Mouse (Mus musculus): ENCODE results near the gene Gm20696.

Gene Gm20696

GRCm38 (mm10) chr6:99336191-99336590 lies 330.4 kb downstream of the Gm20696 start:
- no peak for DNase-seq (ENCODE audit: low read depth in 1 of 2, low spot score in 2 of 2)

- DNase-seq (ENCODE audit: low read depth in 1 of 2, low spot score in 2 of 2): peak; percentile 26 to 36
These were observed 331.3 kb downstream of the Gm20696 start for GRCm38 (mm10) chr6:99335174-99335830.

DNA sequence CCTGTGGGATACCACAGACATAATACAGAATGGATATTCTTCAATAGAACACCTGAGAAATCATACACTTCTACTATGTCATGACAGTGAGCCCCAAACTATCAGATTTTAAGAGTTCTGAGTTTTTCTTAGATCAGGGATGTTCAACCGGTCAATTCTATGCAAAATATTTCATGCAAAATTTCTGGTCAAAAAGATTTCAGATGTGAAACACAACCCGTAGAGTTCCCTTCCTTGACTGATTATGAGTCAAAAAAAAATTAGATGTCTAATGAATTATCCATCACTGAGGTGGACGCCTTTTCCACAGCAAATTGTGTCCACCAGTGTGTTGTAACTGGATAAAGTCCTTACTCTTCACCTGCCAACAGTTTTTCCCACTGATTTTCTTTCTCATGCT lies 332.3 kb downstream of the Gm20696 start:
- no peak for DNase-seq (ENCODE audit: low read depth in 1 of 2, low spot score in 2 of 2)

GRCm38 (mm10) chr6:99333127-99333526 lies 333.5 kb downstream of the Gm20696 start:
- no peak for DNase-seq (ENCODE audit: low read depth in 1 of 2, low spot score in 2 of 2)

DNA sequence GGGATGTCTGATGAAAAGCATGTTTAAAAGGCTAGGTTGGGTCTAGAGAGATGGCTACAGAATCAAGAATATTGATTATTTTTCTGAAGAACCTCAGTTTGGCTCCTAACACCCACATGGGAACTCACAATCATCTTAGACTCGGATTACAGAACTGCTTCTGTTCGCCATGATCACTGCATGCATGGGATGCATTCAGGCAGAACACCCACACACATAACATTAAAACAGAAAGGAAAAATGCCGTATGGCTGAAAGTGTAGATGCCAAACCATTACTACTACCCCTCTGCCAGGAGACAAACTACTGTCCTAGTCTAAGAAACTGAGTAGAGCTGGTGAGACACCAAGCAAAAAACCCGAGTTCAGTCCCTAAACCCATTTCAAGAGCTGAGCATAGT lies 336.4 kb downstream of the Gm20696 start:
- no peak for DNase-seq (ENCODE audit: low read depth in 1 of 2, low spot score in 2 of 2)

GRCm38 (mm10) chr6:99328634-99329033 lies 338.0 kb downstream of the Gm20696 start:
- no peak for DNase-seq (ENCODE audit: low read depth in 1 of 2, low spot score in 2 of 2)

- DNase-seq (ENCODE audit: low read depth in 1 of 2, low spot score in 2 of 2): no peak
These were observed 338.5 kb downstream of the Gm20696 start for GRCm38 (mm10) chr6:99328146-99328545.

DNA sequence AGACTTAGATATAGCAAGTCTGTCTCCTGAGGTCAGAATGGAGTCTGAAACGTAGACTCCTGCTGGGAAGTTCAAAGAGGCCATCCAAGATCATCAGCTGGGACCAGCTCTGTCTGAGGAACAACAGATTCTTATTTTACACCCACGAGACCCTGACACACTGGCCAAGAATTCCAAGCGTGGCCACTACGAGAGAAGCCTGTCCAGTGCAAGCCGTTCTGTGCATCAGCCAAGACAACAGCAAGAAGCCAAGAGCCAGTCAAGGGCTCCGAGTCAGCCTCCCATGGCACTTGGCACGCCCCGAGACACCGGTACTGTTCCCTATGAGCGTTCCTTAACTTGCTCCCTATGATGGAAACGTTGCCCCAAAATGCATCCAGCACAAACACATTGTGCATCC lies 338.9 kb downstream of the Gm20696 start:
- no peak for DNase-seq (ENCODE audit: low read depth in 1 of 2, low spot score in 2 of 2)

GRCm38 (mm10) chr6:99325881-99326280 lies 340.7 kb downstream of the Gm20696 start:
- no peak for DNase-seq (ENCODE audit: low read depth in 1 of 2, low spot score in 2 of 2)

DNA sequence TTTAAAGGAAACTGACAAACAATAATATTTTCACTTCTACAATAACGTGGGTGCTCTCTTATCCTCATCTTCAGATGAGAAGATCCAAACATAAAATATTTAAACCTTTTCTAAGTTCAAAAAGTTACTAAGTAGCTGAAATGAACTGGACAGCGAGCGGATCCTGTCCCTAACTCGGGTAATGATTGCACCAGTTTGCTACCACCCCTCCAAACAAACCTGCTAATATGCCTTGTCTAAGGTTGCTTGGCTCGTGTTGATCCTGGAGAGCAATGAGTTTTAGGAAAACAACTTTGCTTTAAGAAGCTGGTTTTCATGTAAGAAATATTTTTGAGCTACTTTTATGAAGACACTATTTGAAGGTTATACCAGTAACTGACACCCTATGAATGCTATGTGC lies 341.1 kb downstream of the Gm20696 start:
- DNase-seq (ENCODE audit: low read depth in 1 of 2, low spot score in 2 of 2): no peak

DNA sequence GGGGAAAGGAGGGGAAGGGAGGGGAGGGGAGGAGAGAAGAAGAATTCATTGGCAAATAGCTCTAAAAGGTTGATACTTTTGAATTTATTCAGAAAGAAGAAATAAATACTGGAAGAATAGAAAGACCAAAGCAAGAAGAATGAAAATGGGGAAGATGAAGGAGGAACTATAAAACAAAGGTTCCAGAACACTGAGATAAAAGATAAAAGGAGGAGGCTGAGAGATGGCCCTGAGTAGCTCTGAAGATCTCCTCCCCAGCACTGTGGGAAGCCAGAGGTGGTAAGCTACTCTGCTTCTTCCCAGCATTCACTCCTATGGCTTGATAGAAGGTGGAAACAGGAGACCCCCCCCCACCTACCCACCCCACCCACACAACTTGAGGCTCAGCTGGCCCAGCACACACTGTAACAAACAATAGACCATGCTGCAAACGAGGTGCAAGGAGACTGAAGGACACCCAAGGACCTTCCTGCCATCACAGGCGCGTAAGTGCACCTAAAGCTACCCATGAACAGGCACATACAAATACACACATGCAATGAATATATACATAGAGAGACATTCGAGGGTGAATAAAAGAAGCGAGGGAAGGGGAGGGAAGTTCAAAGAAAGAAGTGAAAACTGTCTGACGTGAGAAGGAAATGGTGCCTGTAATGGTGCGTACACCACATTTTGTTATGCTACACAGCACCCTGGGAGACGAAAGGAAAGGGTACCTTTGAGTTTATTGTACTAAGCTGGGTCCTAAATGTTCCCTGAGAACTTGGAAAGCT lies 344.3 kb downstream of the Gm20696 start:
- no peak for DNase-seq (ENCODE audit: low read depth in 1 of 2, low spot score in 2 of 2)

- no peak for DNase-seq (ENCODE audit: low read depth in 1 of 2, low spot score in 2 of 2)
These were observed 346.2 kb downstream of the Gm20696 start for GRCm38 (mm10) chr6:99320444-99320843.

- no peak for DNase-seq (ENCODE audit: low read depth in 1 of 2, low spot score in 2 of 2)
These were observed 346.9 kb downstream of the Gm20696 start for GRCm38 (mm10) chr6:99319415-99320405.

- DNase-seq (ENCODE audit: low read depth in 1 of 2, low spot score in 2 of 2): no peak
These were observed 351.9 kb downstream of the Gm20696 start for GRCm38 (mm10) chr6:99314746-99315145.

GRCm38 (mm10) chr6:99310529-99310928 lies 356.1 kb downstream of the Gm20696 start:
- DNase-seq (ENCODE audit: low read depth in 1 of 2, low spot score in 2 of 2): no peak

DNA sequence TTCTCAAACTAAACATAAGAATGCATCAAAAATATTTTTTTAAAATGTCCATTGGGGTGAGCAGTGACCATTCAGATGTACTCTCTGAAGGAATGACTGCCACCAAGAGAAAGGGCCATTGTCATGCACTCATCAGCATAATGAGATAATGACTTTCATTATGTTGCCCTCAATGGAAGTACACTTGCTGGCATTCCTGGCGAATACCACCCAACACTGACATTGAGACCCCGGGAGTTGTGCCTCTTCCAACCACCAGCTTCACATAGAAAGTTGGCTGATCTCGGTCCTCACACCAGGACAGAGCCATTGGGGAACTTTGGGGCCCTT lies 356.5 kb downstream of the Gm20696 start:
- no peak for DNase-seq (ENCODE audit: low read depth in 1 of 2, low spot score in 2 of 2)

GRCm38 (mm10) chr6:99309466-99310170 lies 357.0 kb downstream of the Gm20696 start:
- DNase-seq (ENCODE audit: low read depth in 1 of 2, low spot score in 2 of 2): no peak

DNA sequence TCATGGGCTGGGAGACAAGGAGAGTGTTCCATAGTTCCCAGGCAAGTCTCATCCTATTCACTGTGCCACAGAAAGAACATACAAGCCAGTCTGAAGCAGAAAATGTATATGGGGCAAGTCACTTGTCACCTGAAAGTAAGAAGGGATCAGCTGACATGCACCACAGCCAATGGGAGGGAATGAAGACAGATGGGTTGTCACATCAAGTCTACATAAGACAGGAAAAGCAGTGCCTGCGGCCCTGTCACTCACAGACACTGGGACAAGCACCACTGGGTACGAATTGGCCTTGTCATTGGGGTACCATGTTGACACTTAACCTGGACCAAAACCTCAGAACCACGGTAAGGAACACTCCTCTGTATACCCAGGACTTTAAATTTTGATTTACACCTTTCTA lies 360.8 kb downstream of the Gm20696 start:
- no peak for DNase-seq (ENCODE audit: low read depth in 1 of 2, low spot score in 2 of 2)

DNA sequence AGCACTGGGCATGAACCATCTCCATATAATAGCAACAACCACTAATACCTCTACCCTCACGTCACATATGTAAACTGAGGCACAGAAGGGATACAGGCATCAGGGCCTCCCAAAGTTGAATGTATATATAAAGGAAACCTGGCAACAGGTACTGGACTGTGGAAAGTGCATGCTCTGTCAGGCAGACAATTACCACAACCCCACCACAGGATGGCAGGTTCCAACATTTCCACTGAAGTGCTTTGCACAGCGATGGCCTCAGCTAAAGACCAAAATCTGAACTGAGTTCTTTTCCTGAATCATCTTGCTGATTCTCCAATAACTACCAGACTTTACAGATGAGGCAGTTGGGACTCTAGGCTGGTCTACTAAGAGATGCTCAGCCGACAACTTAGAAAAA lies 361.4 kb downstream of the Gm20696 start:
- DNase-seq (ENCODE audit: low read depth in 1 of 2, low spot score in 2 of 2): no peak

GRCm38 (mm10) chr6:99302662-99303435 lies 363.7 kb downstream of the Gm20696 start:
- DNase-seq (ENCODE audit: low read depth in 1 of 2, low spot score in 2 of 2): no peak
